Mouse (Mus musculus): ENCODE results near the gene Nrip1. TPM values are rescaled to one million over a fixed set of nuclear protein-coding genes. Genes with fewer than 3 reads are reported as not detected.

Gene Nrip1
- total RNA-seq, 2 experiments from 2014 or later: 36.7 to 37.0 TPM

- no peak for DNase-seq
- intact Hi-C loops (cut with DNase I; ENCODE audit: low total_unique reads): no loop called here
Observed at GRCm38 (mm10) chr16:76376661-76377060, 3.0 kb upstream of the Nrip1 start.

GRCm38 (mm10) chr16:76372941-76373561 lies 576 bp downstream of the Nrip1 start:
- DNase-seq: peak; percentile 88
- intact Hi-C loops (cut with DNase I; ENCODE audit: low total_unique reads): no loop called here

- intact Hi-C loops (cut with DNase I; ENCODE audit: low total_unique reads): no loop called here
- DNase-seq: peak; percentile 76
Observed at GRCm38 (mm10) chr16:76372045-76372940, 1.3 kb downstream of the Nrip1 start.

GRCm38 (mm10) chr16:76371614-76371917 lies 2.1 kb downstream of the Nrip1 start:
- no peak for DNase-seq
- intact Hi-C loops (cut with DNase I; ENCODE audit: low total_unique reads): no loop called here

- intact Hi-C loops (cut with DNase I; ENCODE audit: low total_unique reads): no loop called here
- DNase-seq: no peak
Observed at GRCm38 (mm10) chr16:76370716-76371613, 2.7 kb downstream of the Nrip1 start.

- intact Hi-C loops (cut with DNase I; ENCODE audit: low total_unique reads): no loop called here
- no peak for DNase-seq
Observed at GRCm38 (mm10) chr16:76370041-76370715, 3.4 kb downstream of the Nrip1 start.

GRCm38 (mm10) chr16:76369236-76369635 lies 4.4 kb downstream of the Nrip1 start:
- DNase-seq: no peak
- intact Hi-C loops (cut with DNase I; ENCODE audit: low total_unique reads): loop anchor here (10.0 kb wide), 1 partner anchor 64 kb away; no protein-coding TSS in a partner anchor

GRCm38 (mm10) chr16:76367261-76367908 lies 6.2 kb downstream of the Nrip1 start:
- DNase-seq: no peak
- intact Hi-C loops (cut with DNase I; ENCODE audit: low total_unique reads): loop anchor here (10.0 kb wide), 1 partner anchor 63 kb away; no protein-coding TSS in a partner anchor

GRCm38 (mm10) chr16:76365790-76366406 lies 7.7 kb downstream of the Nrip1 start:
- intact Hi-C loops (cut with DNase I; ENCODE audit: low total_unique reads): loop anchor here (10.0 kb wide), 1 partner anchor 61 kb away; no protein-coding TSS in a partner anchor
- DNase-seq: no peak

- DNase-seq: no peak
- intact Hi-C loops (cut with DNase I; ENCODE audit: low total_unique reads): loop anchor here (10.0 kb wide), 1 partner anchor 60 kb away; no protein-coding TSS in a partner anchor
Observed at GRCm38 (mm10) chr16:76365237-76365636, 8.4 kb downstream of the Nrip1 start.

GRCm38 (mm10) chr16:76363641-76364040 lies 10.0 kb downstream of the Nrip1 start:
- DNase-seq: no peak
- intact Hi-C loops (cut with DNase I; ENCODE audit: low total_unique reads): loop anchor here (10.0 kb wide), 1 partner anchor 59 kb away; no protein-coding TSS in a partner anchor

- intact Hi-C loops (cut with DNase I; ENCODE audit: low total_unique reads): loop anchor here (10.0 kb wide), 1 partner anchor 58 kb away; no protein-coding TSS in a partner anchor
- no peak for DNase-seq
Observed at GRCm38 (mm10) chr16:76362982-76363381, 10.6 kb downstream of the Nrip1 start.

GRCm38 (mm10) chr16:76360441-76360840 lies 13.2 kb downstream of the Nrip1 start:
- DNase-seq: no peak
- intact Hi-C loops (cut with DNase I; ENCODE audit: low total_unique reads): loop anchor here (10.0 kb wide), 1 partner anchor 56 kb away; no protein-coding TSS in a partner anchor

- no peak for DNase-seq
Observed at GRCm38 (mm10) chr16:76358757-76359156, 14.9 kb downstream of the Nrip1 start.

GRCm38 (mm10) chr16:76358128-76358748 lies 15.4 kb downstream of the Nrip1 start:
- intact Hi-C loops (cut with DNase I; ENCODE audit: low total_unique reads): no loop called here
- DNase-seq: no peak

More at GRCm38 (mm10) chr16:76358757-76359156, 14.9 kb downstream of the Nrip1 start:
- intact Hi-C loops (cut with DNase I; ENCODE audit: low total_unique reads): no loop called here

GRCm38 (mm10) chr16:76357155-76357554 lies 16.5 kb downstream of the Nrip1 start:
- DNase-seq: no peak
- intact Hi-C loops (cut with DNase I; ENCODE audit: low total_unique reads): no loop called here

GRCm38 (mm10) chr16:76355947-76356550 lies 17.6 kb downstream of the Nrip1 start:
- intact Hi-C loops (cut with DNase I; ENCODE audit: low total_unique reads): no loop called here
- no peak for DNase-seq
